Mouse (Mus musculus) kidney, adult 10 weeks (tissue): Measurements from ENCODE around the gene Drap1. TPM values are rescaled to one million over a fixed set of nuclear protein-coding genes. Genes with fewer than 3 reads are reported as not detected.

Source experiments
- polyA plus RNA-seq: library from polyadenylated mRNA; stranded (reverse); fragments of 350-450 nt; fragmentation: Illumina TruSeq; extraction: RNeasy Lipid Tissue Mini Kit (QIAGEN cat#74804); gene quantifications from one replicate; pipeline ENCODE4 v1.2.3, GENCODE M21; 2014; ENCODE audit warnings: low read depth, low replicate concordance

The Drap1 gene
- 3.1 TPM for polyA plus RNA-seq

GRCm38 (mm10) chr19:5424782-5425741, at the start of gene Drap1, which contains the start of gene AI837181:
Gene Drap1 (minus strand): TSS chr19:5424979.
Gene AI837181 (plus strand): TSS chr19:5425144.

GRCm38 (mm10) chr19:5473720-5474119, 48.9 kb upstream of the Drap1 start, which contains the start of gene Efemp2:
Gene Efemp2 (plus strand): TSS chr19:5473954.

GRCm38 (mm10) chr19:5468374-5468773, 43.6 kb upstream of the Drap1 start, which contains the start of gene Ctsw:
Gene Ctsw (minus strand): TSS chr19:5468507.

GRCm38 (mm10) chr19:5460465-5460911, 35.7 kb upstream of the Drap1 start, which contains the start of gene Fibp:
Gene Fibp (plus strand): TSS chr19:5460615.

GRCm38 (mm10) chr19:5457746-5458442, 33.1 kb upstream of the Drap1 start, which contains the start of gene Ccdc85b:
Gene Ccdc85b (minus strand): TSS chr19:5457894.

GRCm38 (mm10) chr19:5447515-5448353, 23.0 kb upstream of the Drap1 start, which contains the start of gene Fosl1:
Gene Fosl1 (plus strand): TSS chr19:5447547.

GRCm38 (mm10) chr19:5402293-5402692, 22.5 kb downstream of the Drap1 start, which contains the start of gene Tsga10ip:
Gene Tsga10ip (minus strand): TSS chr19:5402526.

GRCm38 (mm10) chr19:5388588-5389242, 36.1 kb downstream of the Drap1 start, which contains the start of gene Sart1:
Gene Sart1 (minus strand): TSS chr19:5388703.

Other genes starting within 250 kb of the Drap1 start
- 3.7 TPM for gene Pacs1, start 151.9 kb downstream of the Drap1 start, polyA plus RNA-seq
- gene Sf3b2, start 129.5 kb downstream of the Drap1 start, polyA plus RNA-seq, result 32.5 TPM
- not detected for gene Gal3st3, start 126.6 kb downstream of the Drap1 start, polyA plus RNA-seq
- gene Catsper1, start 89.2 kb downstream of the Drap1 start, polyA plus RNA-seq, result not detected
- not detected for gene Cst6, start 75.4 kb downstream of the Drap1 start, polyA plus RNA-seq
- gene Eif1ad, start 58.2 kb downstream of the Drap1 start, polyA plus RNA-seq, result 13.9 TPM
- 5.5 TPM for gene Banf1, start 57.8 kb downstream of the Drap1 start, polyA plus RNA-seq
- gene Sart1, start 36.3 kb downstream of the Drap1 start, polyA plus RNA-seq, result 2.4 TPM
- not detected for gene Tsga10ip, start 22.5 kb downstream of the Drap1 start, polyA plus RNA-seq
- gene AI837181, start 165 bp upstream of the Drap1 start, polyA plus RNA-seq, result not detected
- gene Fosl1, start 22.6 kb upstream of the Drap1 start, polyA plus RNA-seq, result not detected
- 0.81 TPM for gene Ccdc85b, start 32.9 kb upstream of the Drap1 start, polyA plus RNA-seq
- gene Fibp, start 35.6 kb upstream of the Drap1 start, polyA plus RNA-seq, result 3.6 TPM
- not detected for gene Ctsw, start 43.5 kb upstream of the Drap1 start, polyA plus RNA-seq
- not detected for gene Efemp2, start 49.0 kb upstream of the Drap1 start, polyA plus RNA-seq
- gene Mus81, start 63.4 kb upstream of the Drap1 start, polyA plus RNA-seq, result 0.69 TPM
- 142 TPM for gene Cfl1, start 65.5 kb upstream of the Drap1 start, polyA plus RNA-seq
- gene 1700020D05Rik, start 78.8 kb upstream of the Drap1 start, polyA plus RNA-seq, result not detected
- 0.36 TPM for gene Snx32, start 85.6 kb upstream of the Drap1 start, polyA plus RNA-seq
- 2.4 TPM for gene Ovol1, start 135.7 kb upstream of the Drap1 start, polyA plus RNA-seq
- not detected for gene Ap5b1, start 143.0 kb upstream of the Drap1 start, polyA plus RNA-seq
- 2.0 TPM for gene Rnaseh2c, start 176.9 kb upstream of the Drap1 start, polyA plus RNA-seq
- gene Kat5, start 185.3 kb upstream of the Drap1 start, polyA plus RNA-seq, result 18.3 TPM
- gene Rela, start 212.5 kb upstream of the Drap1 start, polyA plus RNA-seq, result 0.89 TPM
- 0.20 TPM for gene Sipa1, start 238.7 kb upstream of the Drap1 start, polyA plus RNA-seq